Mouse (Mus musculus): ENCODE data around the gene Camta1. TPM values are rescaled to one million over a fixed set of nuclear protein-coding genes. Genes with fewer than 3 reads are reported as not detected.

Gene Camta1
- polyA plus RNA-seq, 1 experiment from 2014 or later: 140 TPM

DNA sequence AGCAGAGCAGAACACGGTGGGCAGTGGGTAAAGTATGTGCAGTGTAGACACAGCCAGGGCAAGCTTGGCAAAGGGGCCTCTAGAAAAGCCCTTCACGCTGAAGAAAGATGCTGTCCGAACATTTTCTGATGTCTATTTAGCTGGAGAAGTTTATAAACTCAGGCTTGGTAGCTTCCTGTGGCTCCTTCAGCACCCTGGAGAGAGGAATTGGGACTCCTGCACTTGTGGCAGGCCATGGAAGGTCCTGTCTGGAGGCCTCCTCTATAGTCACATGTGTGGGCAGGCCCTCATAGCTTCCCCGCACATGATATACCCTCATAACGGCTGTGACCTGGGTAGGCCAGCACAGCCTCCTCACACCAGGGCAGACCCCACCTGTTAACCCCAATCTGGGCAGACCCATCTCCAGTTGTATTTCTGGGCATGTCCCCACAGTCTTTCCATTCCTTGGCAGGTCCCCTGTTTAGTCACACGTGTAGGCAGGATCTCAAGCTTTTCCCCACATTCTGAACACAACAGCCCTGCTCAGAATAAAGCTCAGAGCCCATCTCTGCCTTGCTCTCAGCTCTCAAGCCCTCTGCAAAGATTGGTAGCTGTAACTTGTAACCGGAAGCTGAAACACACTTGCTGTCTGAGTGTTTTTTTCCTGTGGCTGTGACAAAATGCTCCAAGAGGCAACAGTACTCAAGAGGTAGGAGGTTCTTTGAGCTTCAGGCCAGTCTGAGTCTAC is 616.4 kb downstream of the Camta1 start:
- ATAC-seq (replicated peaks; ENCODE audit: low FRiP score) (no peak), DNase-seq (ENCODE audit: low spot score) (no peak)
- no peak overlapping the region for H3K27ac ChIP-seq (ENCODE audit: low read depth, low read length)
- H3K4me3 ChIP-seq (ENCODE audit: low read depth, low read length): no peak overlapping the region
- H3K36me3 ChIP-seq (ENCODE audit: control insufficient read depth, insufficient read depth, low read length): no peaks in the 10 kb centered on the region
- 78% methylated on average over 7 of the region's 7 CpGs for WGBS
- H3K9me3 ChIP-seq (ENCODE audit: control insufficient read depth, low read length): no peaks in the 10 kb centered on the region
- no peak overlapping the region for H3K4me2 ChIP-seq (ENCODE audit: low read depth, low read length, severe bottlenecking)
- H3K9ac ChIP-seq (ENCODE audit: low read length): no peak overlapping the region
- no peaks in the 10 kb centered on the region for H3K27me3 ChIP-seq (ENCODE audit: control insufficient read depth, insufficient read depth, low read length)
- no peaks in the 10 kb centered on the region for H3K4me1 ChIP-seq (replicated peaks; ENCODE audit: control insufficient read depth, insufficient read depth, low read length)

DNA sequence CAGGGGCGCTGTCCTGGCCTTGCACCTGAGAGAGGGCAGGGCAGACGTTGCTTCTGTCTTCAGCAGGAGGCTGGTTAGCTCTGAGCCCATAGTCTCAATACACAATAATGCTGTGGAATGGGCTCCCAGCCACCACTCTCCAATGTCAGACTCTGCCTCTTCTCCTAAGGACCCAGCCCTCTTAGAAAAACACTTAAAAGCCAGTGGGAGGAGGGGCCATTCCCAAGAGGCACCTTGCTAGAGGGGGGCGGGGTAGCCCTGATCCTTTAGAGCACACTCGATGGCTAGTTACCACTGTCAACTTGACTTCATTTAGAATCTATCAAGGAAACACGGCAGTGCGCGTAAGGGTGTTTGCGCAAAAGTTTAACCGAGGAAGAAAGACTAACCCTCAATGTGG is 618.2 kb downstream of the Camta1 start:
- 63% methylated on average over 9 of the region's 9 CpGs for WGBS
- DNase-seq (ENCODE audit: low spot score) (no peak), ATAC-seq (replicated peaks; ENCODE audit: low FRiP score) (no peak)
- H3K4me1 ChIP-seq (replicated peaks; ENCODE audit: control insufficient read depth, insufficient read depth, low read length): no peaks in the 10 kb centered on the region
- H3K4me3 ChIP-seq (ENCODE audit: low read depth, low read length): no peak overlapping the region
- no peaks in the 10 kb centered on the region for H3K36me3 ChIP-seq (ENCODE audit: control insufficient read depth, insufficient read depth, low read length)
- H3K27ac ChIP-seq (ENCODE audit: low read depth, low read length): no peak overlapping the region
- H3K27me3 ChIP-seq (ENCODE audit: control insufficient read depth, insufficient read depth, low read length): no peaks in the 10 kb centered on the region
- no peak overlapping the region for H3K4me2 ChIP-seq (ENCODE audit: low read depth, low read length, severe bottlenecking)
- no peak overlapping the region for H3K9ac ChIP-seq (ENCODE audit: low read length)
- no peaks in the 10 kb centered on the region for H3K9me3 ChIP-seq (ENCODE audit: control insufficient read depth, low read length)

DNA sequence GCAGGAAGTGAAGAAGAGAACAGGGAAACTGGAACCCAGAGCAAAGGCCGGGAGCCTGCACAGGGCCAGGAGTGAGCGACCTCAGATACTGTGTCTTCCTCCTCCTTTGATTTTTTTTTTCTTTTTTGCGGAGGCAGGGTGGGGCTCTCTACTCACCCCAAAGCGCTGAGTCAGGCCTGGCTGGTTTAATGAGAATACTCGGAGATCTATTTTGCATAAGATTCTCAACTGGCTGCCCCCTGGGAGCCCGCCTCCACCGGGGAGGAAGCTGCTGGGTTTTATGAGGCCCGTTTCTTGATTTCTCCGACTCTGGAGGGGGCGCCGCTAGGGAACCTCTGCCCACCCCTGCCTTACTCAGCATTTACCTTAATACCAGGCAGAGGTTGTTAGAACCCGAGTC is 618.9 kb downstream of the Camta1 start:
- Histone ChIP-seq H3K27ac (ENCODE audit: low read depth, low read length) (no peak overlapping the region), H3K36me3 (ENCODE audit: control insufficient read depth, insufficient read depth, low read length) (no peaks in the 10 kb centered on the region), H3K27me3 (ENCODE audit: control insufficient read depth, insufficient read depth, low read length) (no peaks in the 10 kb centered on the region), H3K9me3 (ENCODE audit: control insufficient read depth, low read length) (no peaks in the 10 kb centered on the region), H3K4me2 (ENCODE audit: low read depth, low read length, severe bottlenecking) (no peak overlapping the region), H3K4me3 (ENCODE audit: low read depth, low read length) (no peak overlapping the region), H3K4me1 (replicated peaks; ENCODE audit: control insufficient read depth, insufficient read depth, low read length) (no peaks in the 10 kb centered on the region), H3K9ac (ENCODE audit: low read length) (no peak overlapping the region)
- no peak for DNase-seq (ENCODE audit: low spot score)
- ATAC-seq (replicated peaks; ENCODE audit: low FRiP score): no peak
- WGBS: 37% methylated on average over 12 of the region's 12 CpGs

DNA sequence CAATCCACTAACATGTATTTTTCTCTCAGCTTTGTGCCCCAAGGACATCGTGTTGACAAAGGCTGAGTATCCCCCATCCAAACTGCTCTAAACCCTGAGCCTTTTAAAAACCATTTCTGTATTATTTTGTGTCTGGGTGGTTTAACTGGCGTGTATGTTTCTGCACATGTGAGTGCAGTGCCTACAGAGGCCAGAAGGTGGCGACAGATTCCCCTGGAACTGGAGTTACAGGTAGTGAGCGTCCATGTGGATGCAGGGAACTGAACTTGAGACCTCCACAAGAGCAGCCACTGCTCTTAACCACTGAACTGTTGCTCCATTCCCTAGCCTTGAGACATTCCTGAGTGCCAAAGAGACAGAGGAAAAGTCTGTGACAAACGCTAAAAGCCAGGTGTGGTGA is 621.2 kb downstream of the Camta1 start:
- WGBS: 87% methylated on average over 5 of the region's 5 CpGs
- Histone ChIP-seq H3K4me3 (ENCODE audit: low read depth, low read length) (no peak overlapping the region), H3K27me3 (ENCODE audit: control insufficient read depth, insufficient read depth, low read length) (no peaks in the 10 kb centered on the region), H3K9ac (ENCODE audit: low read length) (no peak overlapping the region), H3K36me3 (ENCODE audit: control insufficient read depth, insufficient read depth, low read length) (no peaks in the 10 kb centered on the region), H3K9me3 (ENCODE audit: control insufficient read depth, low read length) (no peaks in the 10 kb centered on the region), H3K27ac (ENCODE audit: low read depth, low read length) (no peak overlapping the region), H3K4me2 (ENCODE audit: low read depth, low read length, severe bottlenecking) (no peak overlapping the region), H3K4me1 (replicated peaks; ENCODE audit: control insufficient read depth, insufficient read depth, low read length) (no peaks in the 10 kb centered on the region)
- no peak for ATAC-seq (replicated peaks; ENCODE audit: low FRiP score)
- no peak for DNase-seq (ENCODE audit: low spot score)

DNA sequence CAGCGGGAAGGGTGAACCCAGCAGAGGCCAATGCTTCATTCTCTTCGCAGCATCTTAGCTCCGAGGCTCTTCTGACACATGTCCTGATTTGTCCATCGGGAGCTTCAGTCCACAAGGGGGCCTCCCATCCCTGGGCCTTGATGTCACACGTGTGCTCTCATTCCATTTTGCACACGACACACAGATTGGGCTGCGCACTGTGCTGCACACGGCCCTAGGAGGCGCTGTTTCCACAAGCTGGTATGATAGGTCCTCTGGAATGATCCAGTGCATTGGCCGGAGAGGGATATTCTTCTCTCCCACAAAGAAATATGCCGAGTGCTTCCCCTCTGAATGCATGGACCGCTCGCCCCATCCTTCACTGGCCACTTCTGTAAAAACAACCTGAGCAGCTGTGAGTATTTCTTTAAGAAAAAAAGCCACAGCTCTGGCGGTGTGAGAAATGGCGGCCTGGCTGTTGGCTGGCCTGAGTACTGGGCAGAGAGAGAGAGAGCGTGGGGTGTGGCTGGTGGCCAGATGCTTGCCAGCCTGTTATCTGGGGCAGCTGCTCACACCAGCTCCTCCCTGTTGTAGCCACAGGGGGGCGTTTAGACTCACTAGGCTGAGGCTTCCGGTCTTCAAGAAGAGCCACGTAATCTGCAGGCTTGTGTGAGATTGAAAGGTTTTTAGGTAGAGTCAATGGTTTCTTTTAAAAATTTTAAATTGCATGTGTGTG is 622.5 kb downstream of the Camta1 start:
- Histone ChIP-seq H3K9ac (ENCODE audit: low read length) (no peak overlapping the region), H3K4me1 (replicated peaks; ENCODE audit: control insufficient read depth, insufficient read depth, low read length) (no peaks in the 10 kb centered on the region), H3K27me3 (ENCODE audit: control insufficient read depth, insufficient read depth, low read length) (no peaks in the 10 kb centered on the region), H3K36me3 (ENCODE audit: control insufficient read depth, insufficient read depth, low read length) (no peaks in the 10 kb centered on the region), H3K9me3 (ENCODE audit: control insufficient read depth, low read length) (no peaks in the 10 kb centered on the region), H3K27ac (ENCODE audit: low read depth, low read length) (no peak overlapping the region), H3K4me3 (ENCODE audit: low read depth, low read length) (no peak overlapping the region), H3K4me2 (ENCODE audit: low read depth, low read length, severe bottlenecking) (no peak overlapping the region)
- WGBS: 84% methylated on average over 19 of the region's 19 CpGs
- ATAC-seq (replicated peaks; ENCODE audit: low FRiP score): no peak
- no peak for DNase-seq (ENCODE audit: low spot score)

DNA sequence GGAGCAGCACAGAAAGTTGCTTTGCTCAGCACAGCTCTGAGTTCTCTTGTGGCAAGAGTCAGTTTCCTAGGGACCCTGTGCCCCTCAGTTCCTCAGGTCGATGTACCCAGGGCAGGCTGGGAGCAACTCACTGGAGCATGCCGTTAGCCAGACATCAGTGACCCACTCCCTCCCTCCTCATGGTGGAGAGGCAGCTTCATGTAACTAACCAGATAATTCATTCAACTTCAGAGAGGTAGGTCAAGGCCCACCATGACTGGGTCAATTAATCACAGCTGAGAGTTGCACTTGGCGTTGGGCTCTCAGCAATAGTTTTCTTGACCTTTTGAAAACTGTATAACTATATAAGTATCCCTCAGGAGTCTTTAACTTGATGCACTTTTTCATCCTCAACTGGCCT is 624.2 kb downstream of the Camta1 start:
- Histone ChIP-seq H3K36me3 (ENCODE audit: control insufficient read depth, insufficient read depth, low read length) (no peaks in the 10 kb centered on the region), H3K4me3 (ENCODE audit: low read depth, low read length) (no peak overlapping the region), H3K4me1 (replicated peaks; ENCODE audit: control insufficient read depth, insufficient read depth, low read length) (no peaks in the 10 kb centered on the region), H3K4me2 (ENCODE audit: low read depth, low read length, severe bottlenecking) (no peak overlapping the region), H3K9ac (ENCODE audit: low read length) (no peak overlapping the region), H3K27ac (ENCODE audit: low read depth, low read length) (no peak overlapping the region), H3K27me3 (ENCODE audit: control insufficient read depth, insufficient read depth, low read length) (no peaks in the 10 kb centered on the region), H3K9me3 (ENCODE audit: control insufficient read depth, low read length) (no peaks in the 10 kb centered on the region)
- 76% methylated on average over 3 of the region's 3 CpGs for WGBS
- ATAC-seq (replicated peaks; ENCODE audit: low FRiP score): no peak
- DNase-seq (ENCODE audit: low spot score): no peak

DNA sequence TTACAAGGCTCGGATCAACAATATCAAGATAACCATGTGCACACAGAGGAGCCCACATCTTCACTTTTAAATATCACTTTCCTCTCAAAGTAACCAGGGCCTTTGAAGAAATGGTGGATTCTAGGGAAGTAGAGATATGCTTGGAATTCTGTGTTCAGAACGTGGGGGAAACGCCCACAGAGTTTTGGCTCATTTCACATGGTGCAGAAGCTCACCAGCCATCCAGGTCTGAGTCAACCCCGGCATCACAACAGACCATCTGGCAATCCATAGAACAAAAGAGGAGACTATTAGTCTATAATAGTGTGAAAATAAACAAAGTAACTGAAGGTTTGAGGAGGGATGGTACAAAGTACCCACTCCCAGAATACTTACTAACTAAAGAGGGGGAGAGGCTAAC is 626.7 kb downstream of the Camta1 start:
- H3K9me3 ChIP-seq (ENCODE audit: control insufficient read depth, low read length): no peaks in the 10 kb centered on the region
- H3K4me1 ChIP-seq (replicated peaks; ENCODE audit: control insufficient read depth, insufficient read depth, low read length): no peaks in the 10 kb centered on the region
- no peaks in the 10 kb centered on the region for H3K27me3 ChIP-seq (ENCODE audit: control insufficient read depth, insufficient read depth, low read length)
- DNase-seq (ENCODE audit: low spot score) (no peak), ATAC-seq (replicated peaks; ENCODE audit: low FRiP score) (no peak)
- no peak overlapping the region for H3K4me2 ChIP-seq (ENCODE audit: low read depth, low read length, severe bottlenecking)
- H3K4me3 ChIP-seq (ENCODE audit: low read depth, low read length): no peak overlapping the region
- 91% methylated on average over 4 of the region's 4 CpGs for WGBS
- H3K36me3 ChIP-seq (ENCODE audit: control insufficient read depth, insufficient read depth, low read length): no peaks in the 10 kb centered on the region
- no peak overlapping the region for H3K27ac ChIP-seq (ENCODE audit: low read depth, low read length)
- no peak overlapping the region for H3K9ac ChIP-seq (ENCODE audit: low read length)

DNA sequence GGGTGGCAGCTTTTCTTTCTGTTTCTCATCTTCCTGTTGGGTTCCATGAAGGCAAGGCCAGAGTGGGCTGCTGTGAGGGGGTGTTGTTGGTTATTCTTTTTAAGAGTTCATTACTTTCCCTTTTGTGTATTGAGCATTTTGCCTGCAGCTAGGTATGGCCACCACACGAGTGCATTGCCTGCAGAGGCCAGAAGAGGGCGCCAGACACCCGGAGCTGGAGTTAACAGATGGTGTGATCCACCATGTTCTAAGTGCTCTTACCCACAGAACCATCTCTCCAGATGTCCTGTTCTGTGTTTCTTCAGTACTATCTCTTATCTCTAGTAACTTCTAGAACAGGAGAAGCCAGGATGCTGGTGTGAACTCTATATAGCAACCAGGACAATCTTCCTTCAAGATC is 629.6 kb downstream of the Camta1 start:
- H3K4me3 ChIP-seq (ENCODE audit: low read depth, low read length): no peak overlapping the region
- 72% methylated on average over 3 of the region's 3 CpGs for WGBS
- H3K27ac ChIP-seq (ENCODE audit: low read depth, low read length): no peak overlapping the region
- DNase-seq (ENCODE audit: low spot score) (no peak), ATAC-seq (replicated peaks; ENCODE audit: low FRiP score) (no peak)
- no peaks in the 10 kb centered on the region for H3K36me3 ChIP-seq (ENCODE audit: control insufficient read depth, insufficient read depth, low read length)
- no peaks in the 10 kb centered on the region for H3K27me3 ChIP-seq (ENCODE audit: control insufficient read depth, insufficient read depth, low read length)
- no peaks in the 10 kb centered on the region for H3K9me3 ChIP-seq (ENCODE audit: control insufficient read depth, low read length)
- no peaks in the 10 kb centered on the region for H3K4me1 ChIP-seq (replicated peaks; ENCODE audit: control insufficient read depth, insufficient read depth, low read length)
- H3K4me2 ChIP-seq (ENCODE audit: low read depth, low read length, severe bottlenecking): no peak overlapping the region
- no peak overlapping the region for H3K9ac ChIP-seq (ENCODE audit: low read length)

DNA sequence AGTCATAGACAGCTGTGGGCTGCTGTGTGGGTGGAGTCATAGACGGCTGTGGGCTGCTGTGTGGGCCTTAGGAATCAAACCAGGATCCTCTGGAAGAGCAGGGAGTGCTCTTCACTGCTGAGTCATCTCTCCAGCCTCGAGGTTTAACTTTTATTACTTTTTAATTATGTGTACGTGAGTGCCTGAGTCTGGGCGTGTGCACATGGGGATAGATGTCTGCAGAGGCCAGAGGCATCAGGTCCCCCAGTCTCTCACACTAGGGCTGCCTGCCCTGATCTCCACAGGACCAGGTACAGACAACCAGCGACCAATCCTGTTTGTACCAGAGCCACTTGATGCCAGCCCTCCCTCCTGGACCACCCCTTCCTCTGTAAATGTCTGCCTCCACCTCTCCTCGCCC is 632.6 kb downstream of the Camta1 start:
- no peak for ATAC-seq (replicated peaks; ENCODE audit: low FRiP score)
- Histone ChIP-seq H3K27me3 (ENCODE audit: control insufficient read depth, insufficient read depth, low read length) (no peaks in the 10 kb centered on the region), H3K9me3 (ENCODE audit: control insufficient read depth, low read length) (no peaks in the 10 kb centered on the region), H3K9ac (ENCODE audit: low read length) (no peak overlapping the region), H3K27ac (ENCODE audit: low read depth, low read length) (no peak overlapping the region), H3K4me1 (replicated peaks; ENCODE audit: control insufficient read depth, insufficient read depth, low read length) (peaks cover 4% of the 10 kb centered on the region; the same call in 1 of the 2 replicates), H3K4me3 (ENCODE audit: low read depth, low read length) (no peak overlapping the region), H3K4me2 (ENCODE audit: low read depth, low read length, severe bottlenecking) (no peak overlapping the region), H3K36me3 (ENCODE audit: control insufficient read depth, insufficient read depth, low read length) (no peaks in the 10 kb centered on the region)
- no peak for DNase-seq (ENCODE audit: low spot score)
- 70% methylated on average over 6 of the region's 6 CpGs for WGBS

Data from forebrain, embryonic 11.5 days (tissue).